Mouse (Mus musculus) liver, adult 2 months (tissue): Measurements from ENCODE around the gene Htra1. TPM values are rescaled to one million over a fixed set of nuclear protein-coding genes. Genes with fewer than 3 reads are reported as not detected.

ENCODE experiments used
- DNase-seq: peaks from one replicate; pipeline ENCODE4 v3.0.0-alpha.2; 2011; ENCODE audit warnings: low read depth, low spot score; ENCODE audit errors: extremely low read depth
- H3K27ac ChIP-seq: fragments of 200-500 bp; replicated peaks from 2 replicates; pipeline ENCODE4 v1.5.1; 2012; ENCODE audit warnings: low read depth, mild to moderate bottlenecking, control low read depth, inconsistent platforms, low read length; ENCODE audit not compliant: insufficient read depth
- H3K27me3 ChIP-seq: fragments of 200-500 bp; 2 replicates; pipeline ENCODE4 v1.6.1; 2012; ENCODE audit warnings: mild to moderate bottlenecking, moderate library complexity, low read length, inconsistent platforms; ENCODE audit not compliant: control insufficient read depth, insufficient read depth
- H3K36me3 ChIP-seq: fragments of 200-500 bp; 2 replicates; pipeline ENCODE4 v1.6.1; 2012; ENCODE audit warnings: low read length, inconsistent platforms; ENCODE audit not compliant: control insufficient read depth, insufficient read depth
- H3K4me1 ChIP-seq: fragments of 200-500 bp; 2 replicates; pipeline ENCODE4 v1.6.1; 2011; ENCODE audit warnings: low read length; ENCODE audit not compliant: control insufficient read depth, insufficient read depth
- H3K4me3 ChIP-seq: fragments of 200-500 bp; 2 replicates; pipeline ENCODE4 v1.5.1; 2011; ENCODE audit warnings: low read depth, mild to moderate bottlenecking, control low read depth, low read length, moderate library complexity; ENCODE audit not compliant: insufficient read depth
- H3K79me2 ChIP-seq: fragments of 200-500 bp; 2 replicates; pipeline ENCODE4 v1.6.1; 2012; ENCODE audit warnings: inconsistent platforms, mild to moderate bottlenecking, low read length, moderate library complexity; ENCODE audit not compliant: control insufficient read depth, insufficient read depth
- H3K9ac ChIP-seq: fragments of 200-500 bp; 2 replicates; pipeline ENCODE4 v1.6.1; 2012; ENCODE audit warnings: low read depth, mild to moderate bottlenecking, control low read depth, inconsistent platforms, low read length
- CTCF ChIP-seq: fragments of 200-500 bp; IDR thresholded peaks from 2 replicates; pipeline ENCODE4 v1.5.1; 2011; ENCODE audit warnings: low read depth, low read length, control low read depth
- POLR2A ChIP-seq: fragments of 200-500 bp; IDR thresholded peaks from 2 replicates; pipeline ENCODE4 v1.6.1; 2011; ENCODE audit warnings: low read length, control low read depth; ENCODE audit not compliant: insufficient read depth; ENCODE audit errors: extremely low read depth
- WGBS: fragments of 180-500 bp; shearing (Covaris S2); methylation state at CpG from one replicate; pipeline ENCODE4 v1.1.7; 2018; 5-methylcytosine and 5-hydroxymethylcytosine counted together
- polyA plus RNA-seq: library from polyadenylated mRNA; depleted of rRNA; stranded (reverse); fragments of >200 nt; gene quantifications from 2 replicates; pipeline ENCODE4 v1.2.3, GENCODE M21; 2012
- total RNA-seq: library from RNA; depleted of rRNA; stranded (reverse); fragments of >200 nt; gene quantifications from 2 replicates; pipeline ENCODE4 v1.2.3, GENCODE M21; 2014

The Htra1 gene
- total and polyA plus RNA-seq, 2 experiments: 2.6 to 3.2 TPM

GRCm38 (mm10) chr7:131004071-131004470 lies 68.2 kb downstream of the Htra1 start:
- Histone ChIP-seq H3K27ac (no peak overlapping the region), H3K4me1 (no peaks in the 10 kb centered on the region), H3K36me3 (no peaks in the 10 kb centered on the region), H3K9ac (no peak overlapping the region), H3K79me2 (no peaks in the 10 kb centered on the region), H3K27me3 (peaks cover 25% of the 10 kb centered on the region; the same call in 1 of the 2 replicates), H3K4me3 (no peak overlapping the region)
- 91% methylated on average over 5 of the region's 5 CpGs for WGBS
- TF ChIP-seq CTCF (no peak), POLR2A (no peak)
- no peak for DNase-seq

GRCm38 (mm10) chr7:131007221-131007620 lies 71.3 kb downstream of the Htra1 start:
- H3K79me2 ChIP-seq: no peaks in the 10 kb centered on the region
- WGBS: 95% methylated on average over 2 of the region's 2 CpGs
- H3K27ac ChIP-seq: no peak overlapping the region
- H3K36me3 ChIP-seq: no peaks in the 10 kb centered on the region
- H3K9ac ChIP-seq: no peak overlapping the region
- TF ChIP-seq POLR2A: no peak
- TF ChIP-seq CTCF: no peak
- H3K4me3 ChIP-seq: no peak overlapping the region
- peaks cover 2% of the 10 kb centered on the region; the same call in 1 of the 2 replicates for H3K4me1 ChIP-seq
- H3K27me3 ChIP-seq: peaks cover 24% of the 10 kb centered on the region; the same call in 1 of the 2 replicates
- no peak for DNase-seq

- no peak overlapping the region for H3K27ac ChIP-seq
- WGBS: 81% methylated on average over 5 of the region's 5 CpGs
These were observed 73.3 kb downstream of the Htra1 start for GRCm38 (mm10) chr7:131009178-131009577.

GRCm38 (mm10) chr7:131011901-131012300 lies 76.0 kb downstream of the Htra1 start:
- H3K79me2 ChIP-seq: no peaks in the 10 kb centered on the region
- H3K4me3 ChIP-seq: no peak overlapping the region
- peak; percentile 94 for DNase-seq
- no peak overlapping the region for H3K9ac ChIP-seq
- H3K4me1 ChIP-seq: peaks cover 2% of the 10 kb centered on the region; the same call in 1 of the 2 replicates
- H3K36me3 ChIP-seq: no peaks in the 10 kb centered on the region
- TF ChIP-seq POLR2A: no peak
- TF ChIP-seq CTCF: no peak
- H3K27me3 ChIP-seq: peaks cover 10% of the 10 kb centered on the region; the same call in 1 of the 2 replicates
- 13% methylated on average over 1 of the region's 1 CpGs for WGBS
- H3K27ac ChIP-seq: no peak overlapping the region

More at GRCm38 (mm10) chr7:131009178-131009577, 73.3 kb downstream of the Htra1 start:
- H3K36me3 ChIP-seq: no peaks in the 10 kb centered on the region
- H3K4me3 ChIP-seq: no peak overlapping the region
- H3K79me2 ChIP-seq: no peaks in the 10 kb centered on the region
- TF ChIP-seq POLR2A (no peak), CTCF (no peak)
- H3K4me1 ChIP-seq: peaks cover 2% of the 10 kb centered on the region; the same call in 1 of the 2 replicates
- H3K9ac ChIP-seq: no peak overlapping the region
- DNase-seq: no peak
- H3K27me3 ChIP-seq: peaks cover 24% of the 10 kb centered on the region; the same call in 1 of the 2 replicates

GRCm38 (mm10) chr7:131019181-131019580 lies 83.3 kb downstream of the Htra1 start:
- Histone ChIP-seq H3K79me2 (no peaks in the 10 kb centered on the region), H3K4me1 (no peaks in the 10 kb centered on the region), H3K27ac (no peak overlapping the region), H3K36me3 (no peaks in the 10 kb centered on the region), H3K9ac (no peak overlapping the region), H3K27me3 (peaks cover 4% of the 10 kb centered on the region; the same call in 1 of the 2 replicates), H3K4me3 (no peak overlapping the region)
- TF ChIP-seq CTCF (no peak), POLR2A (no peak)
- WGBS: 82% methylated on average over 2 of the region's 2 CpGs
- DNase-seq: no peak

GRCm38 (mm10) chr7:131024807-131025206 lies 88.9 kb downstream of the Htra1 start:
- 45% methylated on average over 1 of the region's 1 CpGs for WGBS
- no peak for DNase-seq
- no peaks in the 10 kb centered on the region for H3K36me3 ChIP-seq
- no peaks in the 10 kb centered on the region for H3K4me1 ChIP-seq
- no peaks in the 10 kb centered on the region for H3K79me2 ChIP-seq
- H3K9ac ChIP-seq: no peak overlapping the region
- no peak overlapping the region for H3K4me3 ChIP-seq
- peaks cover 5% of the 10 kb centered on the region; the same call in 1 of the 2 replicates for H3K27me3 ChIP-seq
- no peak overlapping the region for H3K27ac ChIP-seq
- TF ChIP-seq CTCF (no peak), POLR2A (no peak)
